Mouse (Mus musculus): ENCODE results near the gene Lemd2. TPM values are rescaled to one million over a fixed set of nuclear protein-coding genes. Genes with fewer than 3 reads are reported as not detected.

The Lemd2 gene
- polyA plus RNA-seq, 1 experiment: 190 TPM

GRCm38 (mm10) chr17:27244912-27245311, 40.6 kb upstream of the Lemd2 start:
- Histone ChIP-seq H3K27ac (ENCODE audit: control insufficient read depth, insufficient read depth, low read length) (no peak overlapping the region), H3K4me1 (replicated peaks; ENCODE audit: control insufficient read depth, insufficient read depth, low read length) (peaks cover 9% of the 10 kb centered on the region), H3K36me3 (ENCODE audit: control insufficient read depth, insufficient read depth, low read length) (no peaks in the 10 kb centered on the region), H3K27me3 (ENCODE audit: control insufficient read depth, insufficient read depth, low read length) (no peaks in the 10 kb centered on the region), H3K4me3 (ENCODE audit: control insufficient read depth, insufficient read depth, low read length) (no peak overlapping the region)
- WGBS: 64% methylated on average over 4 of the region's 4 CpGs
- no peak for TF ChIP-seq POLR2A (IDR thresholded peaks at IDR 0.05; ENCODE audit: control insufficient read depth, extremely low read depth, insufficient read depth, low read length, poor library complexity)
- no peak for TF ChIP-seq CTCF (IDR thresholded peaks at IDR 0.05; ENCODE audit: borderline replicate concordance, control insufficient read depth, extremely low read depth, insufficient read depth, low read length, poor library complexity)
- no peak for DNase-seq

- DNase-seq: no peak
- Histone ChIP-seq H3K4me3 (ENCODE audit: control insufficient read depth, insufficient read depth, low read length) (no peak overlapping the region), H3K27me3 (ENCODE audit: control insufficient read depth, insufficient read depth, low read length) (no peaks in the 10 kb centered on the region), H3K4me1 (replicated peaks; ENCODE audit: control insufficient read depth, insufficient read depth, low read length) (peaks cover 9% of the 10 kb centered on the region), H3K27ac (ENCODE audit: control insufficient read depth, insufficient read depth, low read length) (no peak overlapping the region), H3K36me3 (ENCODE audit: control insufficient read depth, insufficient read depth, low read length) (no peaks in the 10 kb centered on the region)
- 10% methylated on average over 18 of the region's 18 CpGs for WGBS
- TF ChIP-seq POLR2A (IDR thresholded peaks at IDR 0.05; ENCODE audit: control insufficient read depth, extremely low read depth, insufficient read depth, low read length, poor library complexity) (no peak), CTCF (IDR thresholded peaks at IDR 0.05; ENCODE audit: borderline replicate concordance, control insufficient read depth, extremely low read depth, insufficient read depth, low read length, poor library complexity) (no peak)
Observed at GRCm38 (mm10) chr17:27242194-27243189, 38.2 kb upstream of the Lemd2 start.

DNA sequence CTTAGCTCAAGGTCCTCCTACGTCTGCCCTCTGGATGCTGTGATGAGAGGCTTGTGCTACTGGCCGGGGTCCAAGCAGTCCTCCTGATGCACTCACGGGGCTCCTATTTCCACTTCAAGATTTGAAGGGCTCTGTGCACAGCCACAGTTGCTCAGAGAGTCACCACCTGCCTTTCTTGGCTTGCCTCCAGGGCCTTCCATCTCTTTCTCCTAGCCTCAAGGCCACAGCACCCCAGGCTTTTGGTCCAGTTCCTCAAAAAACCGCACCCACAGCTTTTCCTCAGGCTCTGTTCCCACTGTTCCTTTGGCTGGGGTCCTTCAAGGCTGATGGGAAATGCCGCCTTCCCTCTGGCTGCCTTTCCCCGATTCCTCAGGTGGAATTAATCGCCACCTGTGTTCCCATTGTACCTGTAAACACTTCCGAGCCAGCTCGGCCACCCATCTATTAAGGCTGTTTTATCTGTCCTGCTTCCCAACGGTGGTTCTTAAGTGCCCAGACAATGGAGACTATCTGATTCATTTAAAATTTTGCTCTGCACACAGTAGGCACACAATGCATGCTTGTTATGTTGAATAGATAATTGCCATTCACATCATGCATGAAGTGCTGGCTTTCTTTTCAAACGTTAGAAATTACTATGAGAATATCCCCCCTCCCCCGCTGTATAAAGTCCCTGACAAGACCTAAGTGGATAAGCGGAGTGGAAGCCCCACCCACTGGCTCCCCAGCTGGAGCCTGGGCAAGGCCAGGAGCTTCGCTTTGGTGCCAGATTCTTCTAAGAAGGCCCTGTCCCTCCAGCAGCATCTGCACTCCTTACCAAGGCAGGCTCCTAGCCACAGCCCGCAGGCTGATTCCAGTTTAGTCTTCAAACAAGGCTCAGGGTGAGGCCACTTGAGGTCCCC, 36.5 kb upstream of the Lemd2 start:
- peaks cover 9% of the 10 kb centered on the region for H3K4me1 ChIP-seq (replicated peaks; ENCODE audit: control insufficient read depth, insufficient read depth, low read length)
- 30% methylated on average over 15 of the region's 15 CpGs for WGBS
- H3K4me3 ChIP-seq (ENCODE audit: control insufficient read depth, insufficient read depth, low read length): no peak overlapping the region
- TF ChIP-seq POLR2A (IDR thresholded peaks at IDR 0.05; ENCODE audit: control insufficient read depth, extremely low read depth, insufficient read depth, low read length, poor library complexity) (no peak), CTCF (IDR thresholded peaks at IDR 0.05; ENCODE audit: borderline replicate concordance, control insufficient read depth, extremely low read depth, insufficient read depth, low read length, poor library complexity) (no peak)
- no peaks in the 10 kb centered on the region for H3K27me3 ChIP-seq (ENCODE audit: control insufficient read depth, insufficient read depth, low read length)
- no peak overlapping the region for H3K27ac ChIP-seq (ENCODE audit: control insufficient read depth, insufficient read depth, low read length)
- DNase-seq: no peak
- no peaks in the 10 kb centered on the region for H3K36me3 ChIP-seq (ENCODE audit: control insufficient read depth, insufficient read depth, low read length)

DNA sequence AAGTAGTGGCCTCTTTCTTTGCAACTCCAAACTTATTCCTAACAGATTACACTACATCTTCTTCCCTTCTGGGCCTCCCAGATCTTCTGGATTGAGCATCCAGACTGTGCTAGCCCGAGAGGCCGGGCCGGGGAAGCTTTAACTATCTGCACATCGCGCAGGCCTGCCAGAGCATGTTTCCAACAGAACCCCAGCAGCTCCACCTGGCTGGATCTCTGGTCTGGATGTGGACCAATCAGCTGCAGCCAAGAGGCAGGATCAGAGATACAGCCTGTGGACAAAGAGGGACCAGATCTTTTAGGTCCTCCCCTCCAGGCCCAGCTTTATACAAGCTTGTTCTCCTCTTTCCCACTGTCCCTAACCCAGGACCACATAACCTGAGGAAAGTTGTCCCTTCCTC, 35.7 kb upstream of the Lemd2 start:
- no peak for DNase-seq
- Histone ChIP-seq H3K4me3 (ENCODE audit: control insufficient read depth, insufficient read depth, low read length) (no peak overlapping the region), H3K27ac (ENCODE audit: control insufficient read depth, insufficient read depth, low read length) (no peak overlapping the region), H3K4me1 (replicated peaks; ENCODE audit: control insufficient read depth, insufficient read depth, low read length) (peaks cover 9% of the 10 kb centered on the region), H3K27me3 (ENCODE audit: control insufficient read depth, insufficient read depth, low read length) (no peaks in the 10 kb centered on the region), H3K36me3 (ENCODE audit: control insufficient read depth, insufficient read depth, low read length) (no peaks in the 10 kb centered on the region)
- 94% methylated on average over 5 of the region's 5 CpGs for WGBS
- TF ChIP-seq POLR2A (IDR thresholded peaks at IDR 0.05; ENCODE audit: control insufficient read depth, extremely low read depth, insufficient read depth, low read length, poor library complexity): no peak

- DNase-seq: no peak
- 86% methylated on average over 8 of the region's 8 CpGs for WGBS
- Histone ChIP-seq H3K36me3 (ENCODE audit: control insufficient read depth, insufficient read depth, low read length) (no peaks in the 10 kb centered on the region), H3K27ac (ENCODE audit: control insufficient read depth, insufficient read depth, low read length) (no peak overlapping the region), H3K27me3 (ENCODE audit: control insufficient read depth, insufficient read depth, low read length) (no peaks in the 10 kb centered on the region), H3K4me3 (ENCODE audit: control insufficient read depth, insufficient read depth, low read length) (no peak overlapping the region), H3K4me1 (replicated peaks; ENCODE audit: control insufficient read depth, insufficient read depth, low read length) (peaks cover 9% of the 10 kb centered on the region)
- no peak for TF ChIP-seq POLR2A (IDR thresholded peaks at IDR 0.05; ENCODE audit: control insufficient read depth, extremely low read depth, insufficient read depth, low read length, poor library complexity)
- TF ChIP-seq CTCF (IDR thresholded peaks at IDR 0.05; ENCODE audit: borderline replicate concordance, control insufficient read depth, extremely low read depth, insufficient read depth, low read length, poor library complexity): no peak
Observed at GRCm38 (mm10) chr17:27238637-27239036, 34.4 kb upstream of the Lemd2 start.

DNA sequence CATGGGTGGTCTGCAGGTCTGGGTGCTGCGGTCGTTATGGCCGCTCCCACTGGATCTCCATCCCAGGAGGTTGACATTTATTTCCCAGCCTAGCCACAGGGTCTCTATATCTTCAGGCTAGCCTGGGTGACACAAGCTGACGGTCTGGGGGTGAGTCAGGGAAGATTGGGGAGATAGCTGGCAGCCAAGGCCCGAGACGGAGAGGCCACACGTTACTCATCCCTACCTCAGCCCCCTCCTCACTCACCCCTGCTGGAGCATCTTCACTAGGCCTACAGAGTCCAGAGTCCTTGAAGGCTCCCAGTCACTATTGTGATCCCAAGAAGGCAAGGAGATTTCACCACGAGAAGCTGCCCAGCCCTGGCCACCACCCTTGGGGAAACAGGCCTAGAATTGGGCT, 33.5 kb upstream of the Lemd2 start:
- Histone ChIP-seq H3K4me1 (replicated peaks; ENCODE audit: control insufficient read depth, insufficient read depth, low read length) (peaks cover 8% of the 10 kb centered on the region), H3K4me3 (ENCODE audit: control insufficient read depth, insufficient read depth, low read length) (no peak overlapping the region), H3K36me3 (ENCODE audit: control insufficient read depth, insufficient read depth, low read length) (no peaks in the 10 kb centered on the region), H3K27me3 (ENCODE audit: control insufficient read depth, insufficient read depth, low read length) (no peaks in the 10 kb centered on the region), H3K27ac (ENCODE audit: control insufficient read depth, insufficient read depth, low read length) (no peak overlapping the region)
- no peak for DNase-seq
- TF ChIP-seq CTCF (IDR thresholded peaks at IDR 0.05; ENCODE audit: borderline replicate concordance, control insufficient read depth, extremely low read depth, insufficient read depth, low read length, poor library complexity): no peak
- WGBS: 93% methylated on average over 8 of the region's 8 CpGs

Measured in thymus, adult 2 months (tissue).